Mouse (Mus musculus) monocyte, adult 2 months (primary cell): ENCODE results near the gene Phf12.
A peak's percentile ranks its signal among the peaks of the same experiment; 100 is the strongest.

Experiments used
- DNase-seq, 2 experiments: peaks; one replicate each; pipeline ENCODE4 v3.0.0; 2022; ENCODE audit warnings: low spot score in 2 of 2, low read depth in 1 of 2

Phf12 gene

DNA sequence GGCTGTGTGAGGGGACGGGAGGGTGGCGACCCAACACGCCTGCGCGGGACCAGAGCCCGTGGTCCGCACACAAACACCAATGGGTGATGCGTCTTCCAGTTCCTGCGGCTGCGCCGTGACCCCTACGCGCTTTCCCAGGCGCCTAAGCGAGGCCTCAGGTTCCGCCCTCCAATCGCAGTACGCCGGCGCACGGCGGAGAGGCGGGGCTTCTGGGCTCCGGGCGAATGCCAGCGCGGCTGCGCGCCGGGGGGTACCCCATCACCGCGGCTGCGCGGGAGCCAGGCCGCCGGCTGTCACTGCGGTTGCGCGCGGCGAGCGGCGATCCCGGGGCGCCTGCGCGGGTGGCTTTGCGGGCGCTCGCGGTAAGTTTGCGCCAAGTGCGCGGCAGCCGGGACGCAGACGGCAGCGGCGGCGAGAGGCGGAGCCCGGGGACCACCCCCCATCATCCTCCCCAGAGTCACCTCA lies at the start of gene Phf12:
Gene Phf12, plus strand, starts transcription at position 314 of the 465 bp plus-strand sequence.
- peak; percentile 99 for DNase-seq

DNA sequence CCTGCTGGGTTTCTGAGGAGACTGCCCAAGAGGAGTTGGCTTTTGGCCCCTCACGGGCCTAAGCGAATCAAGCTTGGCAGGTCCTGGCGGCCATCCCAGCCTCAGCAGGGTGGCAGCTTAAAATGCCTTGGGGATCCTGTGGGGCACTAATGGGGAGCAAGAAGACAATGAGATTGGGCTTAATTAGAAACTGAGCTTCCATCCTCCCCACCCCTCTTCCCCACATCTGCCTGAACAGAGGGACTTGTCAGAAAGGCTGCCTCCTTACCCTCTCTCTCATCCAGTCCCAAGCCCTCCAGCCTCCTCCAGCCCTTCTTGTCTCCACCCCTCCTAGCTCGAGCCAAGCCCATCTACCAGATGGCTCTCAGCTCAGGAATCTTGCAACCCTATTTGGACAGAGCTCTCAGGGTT lies 48.4 kb upstream of the Phf12 start:
- DNase-seq = no peak

DNA sequence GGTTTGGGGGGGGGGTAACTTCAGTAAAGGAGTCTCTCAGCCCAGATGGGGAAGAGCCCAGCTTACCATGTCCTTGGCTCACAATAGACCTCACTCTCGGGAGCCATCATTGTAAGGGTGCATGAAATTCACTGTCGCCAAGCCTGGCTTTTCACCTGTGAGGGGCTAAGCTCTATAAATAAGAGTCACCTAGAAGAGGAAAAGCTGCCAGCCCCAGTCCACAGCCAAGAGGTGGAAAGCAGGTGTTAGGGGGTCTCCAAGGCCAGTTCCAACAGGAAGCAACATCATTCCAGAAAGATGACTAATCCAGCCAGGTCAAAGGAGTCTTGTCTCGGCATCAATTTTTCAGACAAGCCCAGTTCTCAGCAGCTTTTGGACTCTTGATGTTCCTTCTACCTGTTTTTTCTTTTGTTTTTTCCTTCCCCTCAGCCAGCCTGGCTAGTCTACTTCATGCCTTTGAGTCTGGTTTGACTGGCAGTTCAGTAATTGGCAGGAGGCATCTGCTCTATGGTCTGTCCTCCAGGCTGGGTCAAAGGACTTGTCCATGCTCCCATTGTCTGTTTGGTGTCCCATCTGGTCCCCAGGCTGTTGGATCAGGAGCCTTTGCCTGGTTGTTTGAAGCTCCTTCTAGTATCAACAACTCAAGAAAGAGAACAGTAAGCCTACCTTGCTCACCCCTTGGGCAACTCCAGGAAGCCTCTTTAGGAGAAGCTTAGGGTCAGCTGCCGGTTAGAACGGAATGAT lies 47.8 kb upstream of the Phf12 start:
- no peak for DNase-seq

DNA sequence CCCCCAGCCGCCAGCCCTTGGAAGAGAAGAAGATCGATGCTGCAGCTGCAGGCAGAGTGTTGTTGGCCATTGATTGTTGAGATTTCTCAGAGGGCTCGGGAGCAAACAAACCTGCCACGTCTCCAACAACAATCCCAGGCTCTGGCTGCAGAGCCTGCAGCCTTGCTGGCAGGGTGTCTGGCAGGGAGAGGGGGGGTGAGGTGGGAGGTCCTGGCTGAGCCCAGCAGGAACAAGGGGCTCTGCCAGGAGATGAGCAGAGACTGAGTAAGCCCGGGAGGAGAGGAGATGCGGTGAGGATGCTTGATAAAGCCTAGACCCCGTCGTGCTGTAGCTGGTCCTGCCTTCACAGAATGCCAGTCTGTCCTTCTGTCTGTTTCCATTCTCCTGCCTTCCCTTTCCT lies 45.7 kb upstream of the Phf12 start:
- DNase-seq = no peak

DNA sequence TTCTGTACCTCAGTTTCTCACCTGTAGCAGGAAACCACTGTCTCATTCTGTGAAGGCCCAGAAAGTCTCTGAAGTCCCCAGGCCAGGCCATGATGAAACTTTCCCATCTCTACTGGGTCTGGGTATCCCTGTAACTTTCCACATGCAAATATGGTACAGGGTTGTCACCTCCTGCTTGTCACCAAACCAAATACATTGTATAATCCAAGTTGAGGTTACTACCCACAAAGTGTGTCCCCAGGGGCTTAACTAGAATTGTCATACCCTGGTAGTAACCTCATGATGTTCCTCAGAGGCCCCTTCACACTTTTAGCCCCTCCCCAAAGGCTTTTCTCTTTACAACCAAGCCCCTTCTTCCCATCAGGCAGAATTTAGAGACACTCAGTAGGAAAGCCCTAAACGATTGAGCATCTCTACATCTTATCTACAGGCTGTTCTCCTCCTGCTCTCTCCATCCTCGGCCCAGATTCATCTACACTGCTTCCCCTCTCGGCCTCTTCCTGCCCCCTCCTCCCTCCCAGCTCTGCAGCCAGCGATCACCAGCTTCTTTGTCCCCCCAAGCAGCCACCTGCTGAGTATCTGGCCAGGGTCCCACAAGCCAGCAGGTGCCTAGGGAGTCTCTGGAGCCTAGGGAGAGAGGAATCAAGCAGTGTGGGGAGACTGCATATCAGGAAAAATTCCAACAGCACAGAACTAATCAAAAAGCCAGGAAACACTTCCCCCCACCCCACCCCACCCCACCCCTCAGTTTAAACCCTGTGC lies 44.7 kb upstream of the Phf12 start:
- no peak for DNase-seq

DNA sequence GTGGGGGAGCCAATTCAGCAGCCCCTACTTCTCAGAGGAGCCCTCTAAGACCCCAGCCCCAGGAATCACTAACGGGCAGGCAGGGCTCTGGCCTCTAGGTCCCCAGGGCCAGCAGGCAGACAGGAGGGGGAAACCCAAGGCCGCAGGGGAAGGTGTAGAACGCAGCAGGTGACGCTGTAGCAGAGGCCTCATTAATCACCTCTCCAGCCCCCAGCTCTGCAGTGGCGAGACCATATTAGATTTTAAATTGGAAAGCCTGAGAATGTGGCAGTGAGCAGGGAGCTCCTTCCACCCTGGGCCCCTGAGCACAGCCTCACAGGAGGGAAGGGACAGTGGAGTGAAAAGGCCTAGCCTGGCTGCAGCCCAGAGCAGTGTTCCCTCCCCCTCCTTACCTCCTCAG lies 40.3 kb upstream of the Phf12 start:
- DNase-seq = no peak

DNA sequence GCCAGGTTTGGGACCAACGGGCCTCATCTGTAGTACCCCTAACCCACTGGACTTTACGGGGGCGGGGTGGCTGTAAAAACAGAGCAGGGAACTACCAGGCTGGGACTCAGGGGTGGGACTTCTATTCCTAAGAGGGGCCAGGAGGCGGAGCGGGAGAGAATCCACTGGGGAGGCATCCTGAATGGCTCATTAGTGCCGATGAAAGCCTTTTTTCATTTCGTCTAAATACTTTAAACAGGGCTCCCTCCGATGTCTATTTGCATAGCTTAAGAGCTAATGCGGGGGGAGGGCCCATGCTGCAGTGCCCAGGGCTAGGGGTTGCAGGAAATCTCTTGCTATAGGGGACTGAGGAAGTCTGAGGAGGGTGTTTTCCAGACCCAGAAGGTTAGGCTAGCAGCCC lies 34.7 kb upstream of the Phf12 start:
- no peak for DNase-seq

DNA sequence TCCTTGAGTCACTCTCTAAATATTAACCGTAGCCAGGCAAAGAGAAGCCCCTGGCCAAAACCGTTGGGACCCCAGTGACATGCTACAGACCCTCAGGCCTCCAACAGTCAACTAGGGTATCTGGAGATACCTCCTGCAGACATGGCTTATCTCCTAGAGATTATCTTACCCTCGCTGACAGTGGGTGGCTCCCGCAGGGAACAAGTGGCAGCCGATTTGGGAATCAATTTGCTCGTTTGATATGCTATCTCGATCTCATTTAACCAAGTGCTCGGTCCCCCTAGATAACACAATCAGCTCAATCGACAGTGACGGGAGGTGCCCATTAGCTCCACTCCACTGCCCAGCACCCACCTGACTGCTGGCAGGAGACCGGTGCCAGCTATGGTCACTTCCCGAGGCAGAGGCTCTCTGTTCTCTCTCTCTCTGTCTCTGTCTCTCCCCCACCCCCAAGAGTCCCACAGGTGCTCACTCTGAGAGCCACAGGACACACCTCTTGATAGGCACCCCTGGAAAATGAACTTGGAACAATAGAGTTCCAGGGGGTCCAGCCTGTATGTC lies 32.3 kb upstream of the Phf12 start:
- DNase-seq = no peak

DNA sequence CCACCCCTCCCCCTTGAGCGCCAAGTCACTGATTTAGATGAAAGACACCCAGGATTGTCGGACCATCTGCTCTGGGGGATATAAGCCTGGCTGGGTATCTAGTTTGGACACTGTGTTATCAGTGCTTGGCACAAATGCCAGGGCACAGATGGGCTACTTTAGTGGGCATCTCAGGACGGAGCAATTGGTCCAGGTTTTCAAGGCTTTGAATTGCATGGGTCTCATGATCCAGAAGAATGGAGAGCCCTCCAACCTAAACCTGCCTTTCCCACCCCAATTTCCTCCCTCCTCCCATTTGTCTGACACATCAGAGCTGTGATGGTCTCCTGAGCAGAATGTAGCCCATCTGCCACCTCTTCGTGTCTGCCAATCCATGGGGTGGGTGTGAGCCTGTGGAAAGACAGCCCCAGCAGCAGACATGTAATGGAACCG lies 31.7 kb upstream of the Phf12 start:
- DNase-seq = no peak

DNA sequence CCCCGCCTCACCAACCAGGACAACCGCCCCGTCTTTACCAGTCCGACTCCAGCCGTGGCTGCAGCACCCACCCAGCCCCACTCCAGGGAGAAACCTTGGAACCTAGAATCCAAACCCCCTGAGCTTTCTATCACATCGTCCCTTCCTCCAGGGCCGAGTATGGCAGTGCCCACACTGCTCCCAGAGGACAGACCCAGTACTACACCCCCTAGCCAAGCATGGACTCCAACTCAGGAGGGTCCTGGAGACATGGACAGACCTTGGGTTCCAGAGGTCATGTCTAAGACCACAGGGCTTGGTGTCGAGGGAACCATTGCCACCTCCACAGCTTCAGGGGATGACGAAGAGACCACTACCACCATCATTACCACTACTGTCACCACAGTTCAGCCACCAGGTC lies 28.9 kb upstream of the Phf12 start:
- no peak for DNase-seq

DNA sequence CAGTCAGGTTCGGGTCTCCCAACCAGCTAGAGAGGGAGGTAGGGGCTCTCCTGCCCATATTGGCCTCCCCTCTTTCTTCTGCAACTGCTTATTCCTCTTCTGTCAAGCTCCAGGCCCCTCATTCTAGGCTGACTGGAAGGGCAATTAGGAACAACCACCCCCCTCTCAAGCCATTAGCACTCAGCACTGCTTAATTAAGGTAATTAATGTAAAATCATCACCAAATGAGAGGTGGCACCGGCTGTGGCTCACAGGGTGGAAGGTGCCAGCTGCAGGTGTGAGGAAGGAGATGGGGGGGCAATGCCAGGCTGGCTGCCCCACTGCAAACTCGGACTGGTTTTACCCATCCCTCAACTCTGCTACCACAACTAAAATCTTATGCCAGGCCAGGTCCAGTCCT lies 26.1 kb upstream of the Phf12 start:
- no peak for DNase-seq

DNA sequence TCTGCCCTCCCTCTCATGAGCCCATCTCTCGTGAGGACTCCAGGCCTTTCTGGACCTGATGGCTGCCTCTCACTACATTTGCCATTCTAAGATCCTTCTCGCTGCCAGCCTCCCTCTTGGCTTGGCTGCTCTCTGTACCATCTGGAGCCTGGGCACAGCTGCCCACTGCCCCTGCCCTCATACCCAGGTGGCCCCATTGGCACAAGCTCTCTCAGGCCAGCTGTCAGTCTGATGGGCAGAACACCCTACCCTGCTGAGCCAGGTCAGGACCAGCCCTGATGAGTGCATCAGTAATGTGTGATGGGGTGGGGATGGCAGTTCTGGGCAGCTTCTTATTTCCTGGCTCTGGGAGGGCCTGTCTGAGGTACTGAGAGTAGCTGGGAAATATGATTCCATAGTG lies 24.3 kb upstream of the Phf12 start:
- DNase-seq = no peak

DNA sequence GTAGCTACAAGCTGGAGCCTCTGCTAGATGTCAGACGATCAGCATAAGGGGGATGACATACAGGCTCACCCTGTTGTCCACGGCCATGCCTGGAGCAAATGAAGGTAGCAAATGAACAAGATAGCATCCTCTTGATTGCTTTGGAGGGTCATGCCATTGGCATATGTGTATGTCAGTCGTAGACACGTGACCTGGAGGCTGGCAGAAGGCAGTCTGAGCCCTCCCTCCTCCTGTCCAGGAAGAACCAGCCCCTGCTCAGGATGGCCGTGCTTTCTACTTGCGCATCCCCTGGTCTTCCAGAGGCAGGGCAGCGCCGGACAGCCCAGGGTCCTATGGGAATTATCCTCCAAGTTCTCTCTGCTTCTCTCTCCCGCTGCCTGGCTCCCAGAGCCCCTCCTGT lies 23.6 kb upstream of the Phf12 start:
- no peak for DNase-seq

DNA sequence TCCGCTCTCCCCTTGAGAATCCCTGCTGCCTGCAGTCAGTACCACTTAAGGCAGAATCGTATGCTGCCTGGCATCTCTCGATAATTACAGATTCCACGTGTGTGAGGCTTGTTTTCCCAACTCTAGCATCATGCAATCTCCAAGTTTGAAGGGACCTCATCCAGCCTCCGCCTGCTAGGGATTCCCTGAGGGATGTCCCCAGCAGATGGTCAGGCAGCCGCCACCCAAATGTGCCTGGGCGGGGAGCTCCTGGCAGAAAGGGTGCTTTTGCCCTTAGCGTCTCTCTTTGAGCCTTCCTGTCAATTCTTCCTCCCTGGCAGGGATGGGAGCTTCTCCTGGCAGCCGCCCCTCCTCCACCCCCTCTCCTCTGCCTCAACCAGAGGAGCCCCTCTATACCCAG lies 22.4 kb upstream of the Phf12 start:
- DNase-seq = no peak

DNA sequence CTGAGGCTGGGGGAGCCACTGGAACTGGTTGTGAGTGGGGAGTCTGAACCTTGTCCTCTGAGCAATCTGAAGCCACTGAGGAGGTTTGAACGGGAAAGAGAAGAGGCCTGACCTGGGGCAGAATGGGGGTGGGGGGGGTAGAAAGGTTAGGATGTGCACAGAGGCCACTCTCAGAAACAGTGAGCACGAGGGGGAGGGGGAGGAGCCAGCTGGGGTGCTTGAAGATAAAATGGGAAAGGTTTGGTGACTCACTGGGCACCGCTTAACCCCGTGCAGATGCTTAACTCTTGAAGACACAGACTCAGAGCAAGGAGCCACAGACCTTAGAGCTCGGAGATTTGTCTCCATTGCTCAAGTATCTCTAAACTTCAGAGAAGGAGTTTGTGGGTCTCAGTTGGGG lies 21.7 kb upstream of the Phf12 start:
- no peak for DNase-seq

DNA sequence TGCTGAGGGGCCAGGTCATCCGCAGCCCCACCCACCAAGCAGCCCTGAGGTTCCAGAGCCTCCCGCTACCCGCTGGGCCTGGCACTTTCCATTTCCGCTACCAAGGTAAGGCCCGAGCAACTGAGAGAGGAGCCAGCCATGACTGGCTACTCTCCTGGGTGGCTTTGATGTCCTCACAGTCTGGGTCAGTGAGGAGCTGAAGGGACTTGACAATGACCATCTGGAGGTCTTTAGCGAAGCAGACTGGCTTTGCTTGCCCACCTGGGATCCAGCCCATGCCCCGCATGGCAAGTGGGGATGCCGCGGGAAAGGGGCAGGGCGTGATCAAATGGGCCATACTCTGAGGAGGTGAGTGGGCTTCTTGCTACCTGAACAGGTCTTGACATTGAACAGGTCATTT lies 19.6 kb upstream of the Phf12 start:
- no peak for DNase-seq

DNA sequence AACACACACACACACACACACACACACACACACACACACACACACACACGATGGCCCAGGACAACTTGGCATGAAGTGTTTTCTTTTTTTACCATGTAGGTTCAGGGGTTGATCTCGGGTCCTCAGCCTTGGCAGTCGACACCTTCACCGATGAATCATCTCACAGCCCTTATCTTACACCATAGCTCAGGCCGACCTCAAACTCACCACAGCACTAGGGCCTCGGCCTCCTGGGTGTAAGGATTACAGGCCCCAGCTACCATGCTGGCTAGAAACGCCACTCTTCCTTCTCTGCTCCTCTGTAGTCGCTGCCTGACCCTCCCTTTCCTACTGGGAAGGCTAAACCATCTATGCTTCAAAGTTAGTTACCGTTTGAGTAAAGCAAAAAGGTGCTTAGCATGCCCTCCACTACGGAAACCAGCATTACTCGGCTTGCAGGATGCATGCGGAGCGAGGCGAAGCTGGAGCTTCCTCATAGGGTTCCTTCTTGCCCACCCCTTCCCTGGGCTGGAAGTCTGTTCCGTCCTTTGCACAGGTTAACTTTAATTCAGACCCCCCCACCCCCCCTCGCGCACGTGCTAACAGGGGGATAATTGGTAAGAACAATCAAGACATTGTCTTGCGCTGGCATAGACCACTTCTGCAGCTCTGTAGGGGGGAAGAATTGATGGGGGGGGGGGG lies 18.0 kb upstream of the Phf12 start:
- DNase-seq = no peak

DNA sequence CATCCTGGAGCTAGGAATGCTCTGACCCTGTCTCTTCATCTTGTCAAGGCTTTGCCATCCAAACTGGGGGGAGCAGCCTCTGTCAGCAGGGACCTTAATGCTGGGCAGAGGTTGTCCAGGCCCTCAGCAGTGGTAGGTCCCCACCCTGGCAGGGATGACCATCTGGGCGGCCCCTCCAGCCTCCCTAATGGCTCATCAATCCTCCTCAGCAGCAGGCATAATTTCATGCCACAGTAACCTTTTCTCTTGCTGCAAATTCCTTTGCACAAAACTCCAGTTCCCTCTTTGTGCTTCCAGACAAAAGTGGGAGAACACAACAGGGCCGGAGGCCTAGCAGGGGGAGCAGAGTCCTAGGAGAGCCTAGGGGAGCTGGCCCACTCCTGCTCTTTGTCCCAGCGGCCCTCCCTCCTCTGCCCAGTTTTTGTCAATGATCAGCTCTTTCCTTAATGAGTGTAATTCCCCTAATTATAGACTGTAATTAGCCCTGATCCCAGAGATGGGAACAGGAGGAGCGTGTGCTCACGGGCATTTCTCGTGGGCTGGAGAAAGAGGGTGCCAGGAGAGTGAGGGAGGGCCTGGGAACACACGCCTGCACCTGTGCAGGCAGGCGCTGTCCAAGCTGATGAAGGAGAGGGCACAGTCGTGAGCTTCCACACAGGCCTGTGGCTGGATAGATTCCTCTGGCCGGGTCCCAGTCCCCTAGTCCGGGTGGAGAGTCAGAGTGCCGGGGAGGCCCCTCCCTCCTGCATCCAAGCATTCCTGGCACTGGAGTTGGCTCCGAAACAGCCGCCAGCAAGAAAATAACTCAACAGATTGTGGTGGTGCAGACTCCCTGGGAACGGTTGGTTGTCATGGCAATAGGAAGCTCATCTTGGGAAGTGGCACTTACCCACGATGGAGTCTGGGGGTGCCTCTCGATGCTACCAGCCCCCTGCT lies 17.2 kb upstream of the Phf12 start:
- no peak for DNase-seq

DNA sequence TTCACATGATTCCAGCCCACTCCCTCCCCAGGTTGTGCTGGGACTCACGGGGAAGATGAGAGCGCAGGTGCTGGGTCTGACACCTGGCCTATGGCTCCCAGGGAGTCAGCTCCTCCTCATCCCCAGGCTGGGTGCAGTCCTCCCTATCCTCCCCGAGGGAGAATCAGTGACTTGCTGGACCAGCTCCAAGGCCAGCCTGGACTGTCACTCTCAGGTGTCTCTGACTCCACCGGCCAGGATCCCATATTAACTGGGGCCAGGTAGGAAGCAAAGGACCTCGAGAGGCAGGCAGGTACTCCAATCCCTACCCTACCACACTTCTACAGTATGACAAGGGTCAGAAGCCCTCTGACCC lies 16.5 kb upstream of the Phf12 start:
- DNase-seq = no peak

DNA sequence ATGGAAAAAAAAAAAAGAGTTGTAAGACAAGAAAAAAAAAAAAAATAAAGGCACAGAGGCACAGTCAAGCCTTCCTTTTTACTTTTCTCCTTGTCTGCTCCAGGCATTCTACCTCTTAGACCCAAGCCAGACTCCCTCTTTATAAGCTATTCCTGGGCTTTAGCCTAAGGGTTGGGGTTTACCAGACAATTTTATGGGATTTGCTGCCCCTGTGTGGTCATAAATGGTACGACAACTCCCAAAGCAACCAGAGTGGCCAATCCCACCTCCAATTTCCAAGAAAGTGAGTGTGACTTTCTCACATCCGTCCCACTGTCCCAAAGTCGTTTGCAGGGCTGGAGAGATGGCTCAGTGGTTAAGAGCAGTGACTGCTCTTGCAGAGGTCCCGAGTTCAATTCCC lies 15.4 kb upstream of the Phf12 start:
- DNase-seq = peak in 1 of 2 experiments; percentile 26

DNA sequence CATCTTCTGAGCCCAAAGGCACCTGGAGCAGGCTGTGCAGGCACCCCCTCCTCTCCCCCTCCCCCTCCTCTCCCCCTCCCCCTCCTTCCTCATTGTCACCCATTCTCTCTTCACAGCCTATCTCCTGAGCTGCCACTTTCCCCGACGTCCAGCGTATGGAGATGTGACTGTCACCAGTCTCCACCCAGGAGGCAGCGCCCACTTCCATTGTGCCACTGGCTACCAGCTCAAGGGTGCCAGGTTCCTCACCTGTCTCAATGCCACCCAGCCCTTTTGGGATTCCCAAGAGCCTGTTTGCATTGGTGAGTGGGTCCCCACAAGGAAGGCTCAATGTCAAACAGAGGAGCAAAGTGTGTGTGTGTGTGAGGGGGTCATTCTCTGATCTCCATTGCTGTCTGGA lies 13.8 kb upstream of the Phf12 start:
- no peak for DNase-seq
